Mouse (Mus musculus) c-Kit-negative CD71-positive TER-119-positive erythroid progenitor cells, embryonic 14.5 days (primary cell): ENCODE measurements around the gene Evx1.

Experiments
- DNase-seq: peaks from one replicate; pipeline ENCODE4 v3.0.0-alpha.2; 2013; ENCODE audit warnings: low read depth, low spot score

The Evx1 gene

DNA sequence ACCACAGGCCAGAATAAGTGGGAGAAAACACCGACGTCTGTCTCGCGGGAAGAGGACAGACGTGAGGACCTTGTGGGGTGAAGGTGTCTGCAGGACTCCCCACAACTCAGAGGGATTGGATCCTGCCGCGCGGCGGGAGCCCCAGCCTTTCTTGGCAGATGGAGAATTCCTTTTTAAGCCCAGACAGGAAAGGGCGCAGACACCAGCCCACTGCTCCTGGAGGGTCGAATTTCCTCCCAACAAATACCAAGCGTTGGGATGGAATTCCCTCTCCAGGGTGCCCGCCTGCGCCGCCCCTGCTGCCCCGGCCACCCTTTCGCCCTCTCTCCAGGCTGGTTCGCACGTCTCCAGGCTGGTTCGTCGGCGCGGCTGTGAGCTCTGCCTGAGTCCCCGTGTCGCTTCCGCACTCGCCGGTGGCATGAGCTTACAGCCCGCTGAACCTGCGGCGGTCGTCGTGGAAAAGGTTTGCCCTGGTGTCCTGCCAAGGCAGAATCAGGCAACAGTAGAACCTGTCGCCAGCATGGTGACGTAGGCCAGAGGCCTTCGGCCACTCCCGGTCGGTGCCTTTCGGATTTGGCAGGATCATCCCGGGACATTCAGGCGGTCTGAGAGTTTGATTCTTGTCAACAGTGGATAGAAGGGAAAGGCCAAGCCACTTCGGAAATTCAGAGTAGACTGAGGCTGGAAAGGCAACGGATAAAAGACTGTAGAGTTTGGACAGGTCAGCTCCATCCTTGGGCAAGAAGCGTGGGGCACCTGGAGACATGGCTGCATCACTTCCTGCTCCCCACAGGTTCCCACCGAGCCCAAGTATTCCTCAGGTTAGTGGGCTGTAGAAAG is 22.1 kb upstream of the Evx1 start:
- no peak for DNase-seq

GRCm38 (mm10) chr6:52292328-52292727 is 21.0 kb upstream of the Evx1 start:
- no peak for DNase-seq

GRCm38 (mm10) chr6:52294616-52295015 is 18.7 kb upstream of the Evx1 start:
- no peak for DNase-seq

GRCm38 (mm10) chr6:52298511-52298910 is 14.8 kb upstream of the Evx1 start:
- no peak for DNase-seq

DNA sequence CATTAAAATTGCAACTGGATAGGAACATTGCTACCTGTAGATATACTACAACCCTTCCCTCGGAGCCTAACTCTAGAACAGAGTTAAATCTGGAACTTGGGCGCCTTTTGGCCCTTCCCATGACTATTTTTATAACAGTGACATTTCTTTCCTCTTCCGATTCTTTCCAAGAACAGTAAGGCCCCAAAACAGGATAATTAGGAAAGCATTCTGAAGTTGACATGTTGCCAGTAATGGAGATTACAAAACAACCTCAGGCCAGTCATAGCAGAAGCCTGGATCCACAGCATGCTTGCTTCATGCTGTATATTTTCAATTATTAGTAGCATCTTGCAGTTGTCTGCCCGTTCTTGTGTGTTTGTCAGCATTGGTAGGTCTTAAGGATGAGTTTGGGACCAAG is 12.5 kb upstream of the Evx1 start:
- no peak for DNase-seq

DNA sequence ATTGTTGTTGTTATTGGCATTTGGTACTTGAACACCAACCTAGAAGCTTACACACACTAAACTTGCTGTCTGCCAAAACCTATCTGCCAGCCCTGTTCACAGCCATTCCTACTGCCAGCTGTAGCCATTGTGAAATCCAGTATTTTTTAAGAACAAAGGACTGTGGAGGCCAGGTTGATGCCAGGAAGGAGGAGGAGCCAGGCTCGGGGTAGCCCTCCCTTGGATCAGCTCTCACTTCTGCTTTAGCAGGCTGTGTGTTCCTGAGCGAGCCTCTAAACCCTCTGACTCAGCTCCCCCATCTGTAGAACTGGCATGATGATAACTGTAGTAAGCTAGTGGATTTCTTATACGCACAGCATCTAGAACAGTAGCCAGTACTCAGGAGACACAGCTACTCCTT is 9.9 kb upstream of the Evx1 start:
- DNase-seq: no peak

- no peak for DNase-seq
These were observed 7.4 kb upstream of the Evx1 start for GRCm38 (mm10) chr6:52305877-52306389.

GRCm38 (mm10) chr6:52309766-52310165 is 3.5 kb upstream of the Evx1 start:
- DNase-seq: no peak

- DNase-seq: no peak
These were observed 2.9 kb upstream of the Evx1 start for GRCm38 (mm10) chr6:52310366-52310765.

GRCm38 (mm10) chr6:52311661-52312557 is 1.4 kb upstream of the Evx1 start:
- DNase-seq: no peak

GRCm38 (mm10) chr6:52312558-52312915 is 761 bp upstream of the Evx1 start:
- DNase-seq: no peak

DNA sequence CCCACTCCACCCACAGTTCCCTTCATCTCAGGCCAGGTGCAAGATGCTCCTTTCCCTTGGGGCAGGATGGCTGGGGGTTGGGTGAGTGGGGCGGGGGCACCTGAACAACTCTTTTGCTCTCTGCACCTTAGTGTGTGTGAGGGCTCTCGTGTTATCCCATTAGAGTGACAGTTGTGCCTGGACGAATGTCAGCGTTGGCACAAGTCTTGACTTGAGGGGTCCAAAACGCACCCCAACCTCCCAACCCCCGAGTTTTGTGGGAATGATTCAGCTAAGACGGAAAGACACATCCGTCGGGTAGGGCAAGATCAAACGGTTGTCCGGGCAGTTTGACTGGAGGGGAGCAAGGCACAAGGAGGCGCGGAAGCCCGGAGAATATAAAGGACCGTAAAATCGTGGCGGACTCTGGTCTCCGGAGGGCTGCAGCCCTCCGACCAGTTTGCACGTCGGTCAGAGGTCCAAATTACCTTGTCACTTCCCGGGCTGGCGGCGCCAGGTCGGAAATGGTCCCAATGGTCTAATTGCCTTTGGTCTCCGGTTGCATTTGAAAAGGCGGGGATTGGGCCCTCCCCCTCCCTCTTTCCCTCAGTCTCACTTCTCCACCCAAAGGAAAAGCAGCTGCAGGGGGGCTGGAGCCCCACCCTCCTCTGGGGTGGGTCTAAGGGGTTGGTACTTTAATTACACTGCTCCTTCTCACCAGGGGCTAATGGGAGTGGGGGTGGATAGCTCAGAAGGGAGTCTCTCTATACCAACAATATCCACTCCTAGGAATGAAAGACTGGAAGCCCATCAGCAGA is 1.2 kb downstream of the Evx1 start:
- no peak for DNase-seq

GRCm38 (mm10) chr6:52315441-52316412 is 2.4 kb downstream of the Evx1 start:
- DNase-seq: no peak

GRCm38 (mm10) chr6:52316413-52317184 is 3.3 kb downstream of the Evx1 start:
- DNase-seq: no peak

- no peak for DNase-seq
These were observed 4.3 kb downstream of the Evx1 start for GRCm38 (mm10) chr6:52317461-52318180.

GRCm38 (mm10) chr6:52318271-52318670 is 5.0 kb downstream of the Evx1 start:
- DNase-seq: no peak

DNA sequence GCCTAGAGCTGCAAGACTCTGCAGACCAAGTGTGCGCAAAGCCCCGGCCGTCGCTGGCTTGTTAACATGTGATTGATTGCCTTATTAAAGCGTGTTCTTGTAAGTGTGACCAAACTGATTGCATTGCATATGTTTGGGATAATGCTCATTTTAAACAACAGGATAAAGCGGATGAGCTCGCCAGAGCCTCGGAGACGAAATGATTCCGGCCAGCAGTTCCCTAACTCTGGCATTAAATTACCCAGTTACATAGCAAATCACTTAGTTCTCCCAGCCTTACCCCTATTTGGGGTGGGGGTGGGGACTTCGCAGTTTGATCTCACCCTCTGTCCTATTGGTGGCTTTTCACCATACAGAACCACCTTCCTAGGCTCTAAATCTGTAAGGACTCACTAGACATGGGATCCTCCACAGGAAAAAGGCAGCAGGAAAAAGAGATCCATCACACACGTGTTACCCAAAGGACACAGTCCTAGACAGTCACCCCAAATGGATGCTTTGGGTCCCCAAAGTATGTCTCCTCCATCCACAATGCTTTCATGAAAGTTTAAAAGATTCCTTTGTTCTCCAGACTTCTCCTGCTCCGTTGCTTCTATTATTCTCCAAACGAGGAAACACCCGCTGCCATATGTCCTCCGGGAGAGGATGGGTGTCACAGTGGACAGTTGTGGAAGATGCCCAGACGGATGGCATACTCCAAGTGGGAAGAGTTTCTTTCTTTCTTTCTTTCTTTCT is 6.8 kb downstream of the Evx1 start:
- no peak for DNase-seq
